Mouse (Mus musculus) lung, embryonic 14.5 days (tissue): Measurements from ENCODE around the gene Ptprf. TPM values are rescaled to one million over a fixed set of nuclear protein-coding genes. Genes with fewer than 3 reads are reported as not detected.

ENCODE experiments used
- ATAC-seq: fragments of 200-750 bp; cut with Nextera tagmentation; 2 replicates; pipeline ENCODE4 v1.8.0; 2017; ENCODE audit warnings: mild to moderate bottlenecking, moderate TSS enrichment, moderate library complexity; ENCODE audit not compliant: insufficient read depth
- DNase-seq: peaks from one replicate; pipeline ENCODE4 v3.0.0-alpha.2; 2015
- H3K27ac ChIP-seq: fragments of 300-500 bp; sonication (generic); 2 replicates; pipeline ENCODE4 v1.5.1; 2014; ENCODE audit warnings: low read depth, mild to moderate bottlenecking, moderate library complexity
- H3K27me3 ChIP-seq: fragments of 300-500 bp; sonication (generic); 2 replicates; pipeline ENCODE4 v1.6.1; 2014; ENCODE audit warnings: low read length, control low read depth; ENCODE audit not compliant: insufficient read depth
- H3K36me3 ChIP-seq: fragments of 300-500 bp; sonication (generic); 2 replicates; pipeline ENCODE4 v1.6.1; 2014; ENCODE audit warnings: control low read depth; ENCODE audit not compliant: insufficient read depth
- H3K4me1 ChIP-seq: fragments of 300-500 bp; sonication (generic); 2 replicates; pipeline ENCODE4 v1.6.1; 2014; ENCODE audit warnings: antibody characterized with exemption, control low read depth; ENCODE audit not compliant: insufficient read depth
- H3K4me2 ChIP-seq: fragments of 300-500 bp; sonication (generic); 2 replicates; pipeline ENCODE4 v1.6.1; 2014; ENCODE audit warnings: mild to moderate bottlenecking
- H3K4me3 ChIP-seq: fragments of 300-500 bp; sonication (generic); 2 replicates; pipeline ENCODE4 v1.5.1; 2014; ENCODE audit warnings: low read depth, low read length
- H3K9ac ChIP-seq: fragments of 300-500 bp; sonication (generic); 2 replicates; pipeline ENCODE4 v1.6.1; 2014
- H3K9me3 ChIP-seq: fragments of 300-500 bp; sonication (generic); 2 replicates; pipeline ENCODE4 v1.6.1; 2016; ENCODE audit warnings: low read depth, low read length, control low read depth
- CTCF ChIP-seq: IDR thresholded peaks from 2 replicates; pipeline ENCODE4 v1.5.1; 2016; ENCODE audit warnings: antibody characterized with exemption, low read depth
- WGBS: fragments of 180-500 bp; shearing (Covaris S2); extraction: QIAGEN DNeasy Blood & Tissue Kit; methylation state at CpG from one replicate; pipeline ENCODE4 v1.1.7; 2014; 5-methylcytosine and 5-hydroxymethylcytosine counted together
- polyA plus RNA-seq: library from polyadenylated mRNA; unstranded; fragments of >200 nt; fragmentation: Nextera tagmentation; extraction: Ambion mirVana; gene quantifications from 2 replicates; pipeline ENCODE4 v1.2.1, GENCODE M21; 2014

Ptprf gene
- 69.7 and 75.7 TPM in 2 replicates for polyA plus RNA-seq

GRCm38 (mm10) chr4:118291231-118291630 is at the start of gene Ptprf:
Gene Ptprf (minus strand): TSS chr4:118291405.
- WGBS, result 2% methylated on average over 36 of the region's 50 CpGs
- peak within 1 kb of the TSS; percentile 80 for H3K4me3 ChIP-seq
- peak within 1 kb of the TSS; percentile 94 for H3K27ac ChIP-seq
- no peak for TF ChIP-seq CTCF
- H3K4me1 ChIP-seq, result peaks cover 14% of the 10 kb centered on the region
- no peaks in the 10 kb centered on the region for H3K27me3 ChIP-seq
- DNase-seq (peak; percentile 87), ATAC-seq (peak; percentile 60)
- H3K9ac ChIP-seq, result peak within 1 kb of the TSS; percentile 89
- no peaks in the 10 kb centered on the region for H3K9me3 ChIP-seq
- peaks cover 12% of the 10 kb centered on the region; the same call in 1 of the 2 replicates for H3K36me3 ChIP-seq
- H3K4me2 ChIP-seq, result peak within 1 kb of the TSS; percentile 72

- no peak overlapping the region for H3K27ac ChIP-seq
- DNase-seq (peak; percentile 89), ATAC-seq (0 out of 2 replicates have a peak, but pooled peaks have one; percentile 35)
- H3K36me3 ChIP-seq, result no peaks in the 10 kb centered on the region
- TF ChIP-seq CTCF, result peak; percentile 68
- no peak overlapping the region for H3K4me2 ChIP-seq
- no peaks in the 10 kb centered on the region for H3K9me3 ChIP-seq
- H3K27me3 ChIP-seq, result no peaks in the 10 kb centered on the region
- WGBS, result 14% methylated on average over 7 of the region's 7 CpGs
- no peak overlapping the region for H3K4me3 ChIP-seq
- H3K4me1 ChIP-seq, result no peaks in the 10 kb centered on the region
- no peak overlapping the region for H3K9ac ChIP-seq
Observed at GRCm38 (mm10) chr4:118336658-118337057, 45.5 kb upstream of the Ptprf start.

GRCm38 (mm10) chr4:118335991-118336390 is 44.8 kb upstream of the Ptprf start:
- H3K9me3 ChIP-seq, result no peaks in the 10 kb centered on the region
- H3K36me3 ChIP-seq, result no peaks in the 10 kb centered on the region
- no peak for TF ChIP-seq CTCF
- WGBS, result 78% methylated on average over 4 of the region's 4 CpGs
- DNase-seq (no peak), ATAC-seq (no peak)
- H3K4me1 ChIP-seq, result no peaks in the 10 kb centered on the region
- no peak overlapping the region for H3K9ac ChIP-seq
- no peak overlapping the region for H3K4me3 ChIP-seq
- no peak overlapping the region for H3K27ac ChIP-seq
- no peaks in the 10 kb centered on the region for H3K27me3 ChIP-seq
- no peak overlapping the region for H3K4me2 ChIP-seq

GRCm38 (mm10) chr4:118331777-118332176 is 40.6 kb upstream of the Ptprf start:
- H3K36me3 ChIP-seq, result no peaks in the 10 kb centered on the region
- H3K27me3 ChIP-seq, result no peaks in the 10 kb centered on the region
- no peak overlapping the region for H3K4me3 ChIP-seq
- no peaks in the 10 kb centered on the region for H3K4me1 ChIP-seq
- DNase-seq, result peak; percentile 84
- ATAC-seq, result peak; percentile 81
- H3K9me3 ChIP-seq, result no peaks in the 10 kb centered on the region
- no peak overlapping the region for H3K4me2 ChIP-seq
- no peak for TF ChIP-seq CTCF
- no peak overlapping the region for H3K9ac ChIP-seq
- WGBS, result 37% methylated on average over 4 of the region's 4 CpGs
- H3K27ac ChIP-seq, result peak overlapping the region; percentile 27; the same call in 1 of the 2 replicates

GRCm38 (mm10) chr4:118326476-118326875 is 35.3 kb upstream of the Ptprf start:
- DNase-seq, result peak; percentile 34

GRCm38 (mm10) chr4:118320636-118321035 is 29.4 kb upstream of the Ptprf start:
- no peaks in the 10 kb centered on the region for H3K36me3 ChIP-seq
- H3K4me2 ChIP-seq, result no peak overlapping the region
- no peak overlapping the region for H3K4me3 ChIP-seq
- no peak overlapping the region for H3K27ac ChIP-seq
- H3K27me3 ChIP-seq, result no peaks in the 10 kb centered on the region; the same call in 1 of the 2 replicates
- 39% methylated on average over 2 of the region's 2 CpGs for WGBS
- ATAC-seq (peak; percentile 83), DNase-seq (peak; percentile 76)
- no peak for TF ChIP-seq CTCF
- H3K9me3 ChIP-seq, result no peaks in the 10 kb centered on the region
- no peak overlapping the region for H3K9ac ChIP-seq
- H3K4me1 ChIP-seq, result no peaks in the 10 kb centered on the region

More at GRCm38 (mm10) chr4:118326476-118326875, 35.3 kb upstream of the Ptprf start:
- Histone ChIP-seq H3K4me3 (no peak overlapping the region), H3K4me2 (no peak overlapping the region), H3K9ac (no peak overlapping the region), H3K9me3 (no peaks in the 10 kb centered on the region), H3K27me3 (no peaks in the 10 kb centered on the region), H3K27ac (no peak overlapping the region), H3K4me1 (no peaks in the 10 kb centered on the region), H3K36me3 (no peaks in the 10 kb centered on the region)
- 51% methylated on average over 7 of the region's 7 CpGs for WGBS
- TF ChIP-seq CTCF, result no peak
- ATAC-seq, result no peak

- 0 out of 2 replicates have a peak, but pooled peaks cover 5% of the 10 kb centered on the region for H3K4me1 ChIP-seq
- no peaks in the 10 kb centered on the region for H3K36me3 ChIP-seq
- TF ChIP-seq CTCF, result no peak
- 24% methylated on average over 8 of the region's 8 CpGs for WGBS
- 0 out of 2 replicates have a peak overlapping the region, but pooled peaks have one; percentile 8 for H3K4me2 ChIP-seq
- H3K9ac ChIP-seq, result no peak overlapping the region
- no peaks in the 10 kb centered on the region for H3K9me3 ChIP-seq
- H3K27me3 ChIP-seq, result no peaks in the 10 kb centered on the region; the same call in 1 of the 2 replicates
- ATAC-seq, result peak; percentile 44; the same call in 1 of the 2 replicates
- DNase-seq, result peak; percentile 35
- no peak overlapping the region for H3K4me3 ChIP-seq
- H3K27ac ChIP-seq, result no peak overlapping the region
Observed at GRCm38 (mm10) chr4:118319706-118320344, 28.6 kb upstream of the Ptprf start.
